In genomic region chr10:84976588-84977351, GRCm38 (mm10) we compare ENCODE assay signal across 13 mouse cellular contexts. TPM values are rescaled to one million over a fixed set of nuclear protein-coding genes. Genes with fewer than 3 reads are reported as not detected.
A peak's percentile ranks its signal among the peaks of the same experiment; 100 is the strongest.
DNase-seq lines count a peak whose midpoint lies in the region; ATAC-seq and TF ChIP-seq lines count a peak whose summit lies in the region.
"Had no signal": no experiment of that assay in that cellular context is flagged by ENCODE, and none has a peak within 500 bp of the region (broad histone marks: within the 10 kb centered on the region; RNA-seq: fewer than 3 reads in every experiment).

No protein-coding gene starts in this region.

- H3K36me3 ChIP-seq in heart, embryonic 13.5 days: peaks cover 58% of the 10 kb centered on the region
- H3K36me3 ChIP-seq in heart, embryonic 10.5 days: peaks cover 39% of the 10 kb centered on the region
- peaks cover 48% of the 10 kb centered on the region for H3K36me3 ChIP-seq in midbrain, embryonic 13.5 days
- H3K36me3 ChIP-seq in midbrain, embryonic 10.5 days: peaks cover 74% of the 10 kb centered on the region
- H3K36me3 ChIP-seq in forebrain, postnatal 0 days (ENCODE audit: insufficient read depth): peaks cover 29% of the 10 kb centered on the region

- H3K27me3 ChIP-seq in heart, embryonic 13.5 days (replicated peaks): no peaks in the 10 kb centered on the region
- H3K27me3 ChIP-seq in heart, embryonic 10.5 days (ENCODE audit: insufficient read depth, poor library complexity, severe bottlenecking): no peaks in the 10 kb centered on the region
- no peaks in the 10 kb centered on the region for H3K27me3 ChIP-seq in midbrain, embryonic 13.5 days
- no peaks in the 10 kb centered on the region for H3K27me3 ChIP-seq in midbrain, embryonic 10.5 days (ENCODE audit: low read depth, poor library complexity, severe bottlenecking)
- no peaks in the 10 kb centered on the region for H3K27me3 ChIP-seq in forebrain, postnatal 0 days (ENCODE audit: insufficient read depth, low read length)
- H3K27me3 ChIP-seq: liver, embryonic 13.5 days had no signal

- peaks cover 18% of the 10 kb centered on the region for H3K4me1 ChIP-seq in heart, embryonic 13.5 days
- no peaks in the 10 kb centered on the region for H3K4me1 ChIP-seq in heart, embryonic 10.5 days
- H3K4me1 ChIP-seq in midbrain, embryonic 13.5 days (replicated peaks): peaks cover 12% of the 10 kb centered on the region
- no peaks in the 10 kb centered on the region for H3K4me1 ChIP-seq in midbrain, embryonic 10.5 days
- no peaks in the 10 kb centered on the region; the same call in 1 of the 2 replicates for H3K4me1 ChIP-seq in forebrain, postnatal 0 days (ENCODE audit: insufficient read depth)

- no peak for TF ChIP-seq CTCF in forebrain, postnatal 0 days (IDR thresholded peaks at IDR 0.05; ENCODE audit: low read depth)

- no peak overlapping the region for H3K4me2 ChIP-seq in heart, embryonic 13.5 days
- no peak overlapping the region for H3K4me2 ChIP-seq in midbrain, embryonic 13.5 days (replicated peaks)
- no peak overlapping the region for H3K4me2 ChIP-seq in forebrain, postnatal 0 days (ENCODE audit: low read depth)
- H3K4me2 ChIP-seq: liver, embryonic 13.5 days had no signal

- no peak overlapping the region for H3K4me3 ChIP-seq in heart, embryonic 13.5 days
- no peak overlapping the region for H3K4me3 ChIP-seq in heart, embryonic 10.5 days
- no peak overlapping the region for H3K4me3 ChIP-seq in midbrain, embryonic 13.5 days (replicated peaks)
- no peak overlapping the region for H3K4me3 ChIP-seq in midbrain, embryonic 10.5 days
- H3K4me3 ChIP-seq in forebrain, postnatal 0 days (ENCODE audit: low read depth, low read length): no peak overlapping the region
- H3K4me3 ChIP-seq: liver, embryonic 13.5 days; myocyte had no signal

- ATAC-seq in heart, embryonic 13.5 days (ENCODE audit: extremely low read depth, insufficient number of reproducible peaks, low FRiP score, low TSS enrichment): no peak; the same call in 1 of the 2 replicates
- ATAC-seq in midbrain, embryonic 13.5 days: no peak
- ATAC-seq in forebrain, postnatal 0 days: peak; percentile 18
- ATAC-seq: CD4-positive, CD25-positive, alpha-beta regulatory T cell, adult 4 months had no signal

- WGBS in heart, embryonic 13.5 days: 54% methylated on average over 8 of the region's 8 CpGs
- WGBS in heart, embryonic 10.5 days: 72% methylated on average over 8 of the region's 8 CpGs
- 74% methylated on average over 8 of the region's 8 CpGs for WGBS in midbrain, embryonic 13.5 days
- 90% methylated on average over 8 of the region's 8 CpGs for WGBS in midbrain, embryonic 10.5 days
- 36% methylated on average over 8 of the region's 8 CpGs for WGBS in forebrain, postnatal 0 days

- peak overlapping the region; percentile 84 for H3K27ac ChIP-seq in heart, embryonic 13.5 days (replicated peaks)
- no peak overlapping the region for H3K27ac ChIP-seq in heart, embryonic 10.5 days
- 0 out of 2 replicates have a peak overlapping the region, but pooled peaks have one; percentile 7 for H3K27ac ChIP-seq in midbrain, embryonic 13.5 days
- H3K27ac ChIP-seq in midbrain, embryonic 10.5 days (replicated peaks): no peak overlapping the region
- no peak overlapping the region for H3K27ac ChIP-seq in forebrain, postnatal 0 days (ENCODE audit: low read depth, low read length)
- H3K27ac ChIP-seq: liver, embryonic 13.5 days had no signal

- no peak overlapping the region for H3K9ac ChIP-seq in heart, embryonic 13.5 days
- H3K9ac ChIP-seq in midbrain, embryonic 13.5 days (replicated peaks): no peak overlapping the region
- H3K9ac ChIP-seq in forebrain, postnatal 0 days: no peak overlapping the region
- H3K9ac ChIP-seq: liver, embryonic 13.5 days had no signal

- H3K9me3 ChIP-seq in heart, embryonic 13.5 days: no peaks in the 10 kb centered on the region
- H3K9me3 ChIP-seq in heart, embryonic 10.5 days: no peaks in the 10 kb centered on the region
- no peaks in the 10 kb centered on the region for H3K9me3 ChIP-seq in midbrain, embryonic 13.5 days
- H3K9me3 ChIP-seq in midbrain, embryonic 10.5 days (replicated peaks): no peaks in the 10 kb centered on the region
- H3K9me3 ChIP-seq in forebrain, postnatal 0 days (ENCODE audit: low read length): no peaks in the 10 kb centered on the region
- H3K9me3 ChIP-seq: liver, embryonic 13.5 days had no signal

- no peak for DNase-seq in heart, embryonic 10.5 days (ENCODE audit: low spot score)
- no peak for DNase-seq in midbrain, embryonic 10.5 days (ENCODE audit: low spot score)
- DNase-seq in forebrain, postnatal 0 days: peak; percentile 17
- peak; percentile 57 for DNase-seq in lung, postnatal 10 days
- DNase-seq in layer of hippocampus, adult 11-12 months (ENCODE audit: low spot score): no peak
- DNase-seq in thymus, postnatal 36 days: no peak
- DNase-seq: cerebellum, postnatal 36 days; liver, embryonic 13.5 days; thymus, postnatal 14 days had no signal

RNA-seq across cellular contexts. Expression of gene Ric8b, which starts 59.4 kb away (rescaled TPM):
- polyA plus RNA-seq in heart, embryonic 13.5 days (2015; fragmentation: Nextera tagmentation; extraction: Ambion mirVana): 14.3 and 15.4 TPM in 2 replicates
- polyA plus RNA-seq in heart, embryonic 10.5 days (2016; fragmentation: Nextera tagmentation; extraction: Ambion mirVana): 21.0 and 23.5 TPM in 2 replicates
- polyA plus RNA-seq in midbrain, embryonic 13.5 days (2015; fragmentation: Nextera tagmentation; extraction: Ambion mirVana): 44.9 and 49.9 TPM in 2 replicates
- 28.7 and 30.3 TPM in 2 replicates for polyA plus RNA-seq in midbrain, embryonic 10.5 days (2016; fragmentation: Nextera tagmentation; extraction: Ambion mirVana)
- 48.2 and 63.8 TPM in 2 replicates for total RNA-seq in forebrain, postnatal 0 days (2014; rRNA removed)
- 20.2 and 31.5 TPM in 2 replicates for polyA plus RNA-seq in forebrain, postnatal 0 days (2015; fragmentation: Nextera tagmentation; extraction: Ambion mirVana)

Comparison
In these comparisons a context has a peak if more than half of its experiments do, and no peak if none do; other contexts are left out.
1. H3K27ac ChIP-seq: peak in heart, embryonic 13.5 days (single experiment) and midbrain, embryonic 13.5 days (single experiment); none in heart, embryonic 10.5 days (single experiment), midbrain, embryonic 10.5 days (single experiment) and forebrain, postnatal 0 days (single experiment).
2. DNase-seq: peak in forebrain, postnatal 0 days (single experiment) and lung, postnatal 10 days (single experiment); none in heart, embryonic 10.5 days (single experiment), midbrain, embryonic 10.5 days (single experiment), layer of hippocampus, adult 11-12 months (single experiment) and thymus, postnatal 36 days (0 of 2).